Mouse (Mus musculus): ENCODE measurements around the gene Ephb1. TPM values are rescaled to one million over a fixed set of nuclear protein-coding genes. Genes with fewer than 3 reads are reported as not detected.

Ephb1 gene
- polyA plus RNA-seq, 1 experiment from 2014 or later, result 6.6 TPM

- Histone ChIP-seq H3K9me3 (no peaks in the 10 kb centered on the region), H3K4me3 (replicated peaks) (no peak overlapping the region), H3K4me2 (replicated peaks) (no peak overlapping the region), H3K9ac (no peak overlapping the region), H3K27ac (no peak overlapping the region), H3K4me1 (replicated peaks) (peaks cover 9% of the 10 kb centered on the region; the same call in 1 of the 2 replicates), H3K36me3 (no peaks in the 10 kb centered on the region), H3K27me3 (replicated peaks) (peaks cover 72% of the 10 kb centered on the region)
- WGBS, result 78% methylated on average over 6 of the region's 6 CpGs
- ATAC-seq, result no peak
Observed at GRCm38 (mm10) chr9:102350696-102351095, 3.8 kb downstream of the Ephb1 start.

- Histone ChIP-seq H3K9ac (no peak overlapping the region), H3K4me3 (replicated peaks) (no peak overlapping the region), H3K4me1 (replicated peaks) (peaks cover 9% of the 10 kb centered on the region; the same call in 1 of the 2 replicates), H3K27me3 (replicated peaks) (peaks cover 65% of the 10 kb centered on the region), H3K27ac (no peak overlapping the region), H3K9me3 (no peaks in the 10 kb centered on the region), H3K36me3 (no peaks in the 10 kb centered on the region), H3K4me2 (replicated peaks) (no peak overlapping the region)
- ATAC-seq, result no peak
- WGBS, result 86% methylated on average over 6 of the region's 6 CpGs
Observed at GRCm38 (mm10) chr9:102350076-102350475, 4.4 kb downstream of the Ephb1 start.

GRCm38 (mm10) chr9:102346801-102347200 is 7.7 kb downstream of the Ephb1 start:
- H3K4me2 ChIP-seq (replicated peaks), result no peak overlapping the region
- no peaks in the 10 kb centered on the region for H3K36me3 ChIP-seq
- 92% methylated on average over 3 of the region's 3 CpGs for WGBS
- no peak overlapping the region for H3K4me3 ChIP-seq (replicated peaks)
- H3K9me3 ChIP-seq, result no peaks in the 10 kb centered on the region
- ATAC-seq, result no peak
- H3K27me3 ChIP-seq (replicated peaks), result peaks cover 36% of the 10 kb centered on the region
- H3K27ac ChIP-seq, result no peak overlapping the region
- no peaks in the 10 kb centered on the region for H3K4me1 ChIP-seq (replicated peaks)
- H3K9ac ChIP-seq, result no peak overlapping the region

GRCm38 (mm10) chr9:102345474-102345873 is 9.0 kb downstream of the Ephb1 start:
- H3K4me3 ChIP-seq (replicated peaks), result no peak overlapping the region
- H3K9ac ChIP-seq, result no peak overlapping the region
- H3K4me2 ChIP-seq (replicated peaks), result no peak overlapping the region
- no peak for ATAC-seq
- H3K27ac ChIP-seq, result no peak overlapping the region
- H3K9me3 ChIP-seq, result no peaks in the 10 kb centered on the region
- H3K27me3 ChIP-seq (replicated peaks), result peaks cover 29% of the 10 kb centered on the region
- no peaks in the 10 kb centered on the region for H3K36me3 ChIP-seq
- H3K4me1 ChIP-seq (replicated peaks), result no peaks in the 10 kb centered on the region
- 62% methylated on average over 6 of the region's 6 CpGs for WGBS

GRCm38 (mm10) chr9:102345047-102345446 is 9.4 kb downstream of the Ephb1 start:
- Histone ChIP-seq H3K4me1 (replicated peaks) (no peaks in the 10 kb centered on the region), H3K36me3 (no peaks in the 10 kb centered on the region), H3K27ac (no peak overlapping the region), H3K9ac (no peak overlapping the region), H3K4me2 (replicated peaks) (no peak overlapping the region), H3K4me3 (replicated peaks) (no peak overlapping the region), H3K27me3 (replicated peaks) (peaks cover 24% of the 10 kb centered on the region), H3K9me3 (no peaks in the 10 kb centered on the region)
- no peak for ATAC-seq
- whole genome bisulfite sequencing, result 80% methylated on average over 9 of the region's 9 CpGs

GRCm38 (mm10) chr9:102344086-102344930 is 10.2 kb downstream of the Ephb1 start:
- Histone ChIP-seq H3K4me1 (replicated peaks) (no peaks in the 10 kb centered on the region), H3K27me3 (replicated peaks) (peaks cover 17% of the 10 kb centered on the region; the same call in 1 of the 2 replicates), H3K9ac (no peak overlapping the region), H3K36me3 (no peaks in the 10 kb centered on the region), H3K27ac (no peak overlapping the region), H3K4me2 (replicated peaks) (no peak overlapping the region), H3K4me3 (replicated peaks) (no peak overlapping the region), H3K9me3 (no peaks in the 10 kb centered on the region)
- 72% methylated on average over 10 of the region's 10 CpGs for WGBS
- ATAC-seq, result no peak

GRCm38 (mm10) chr9:102343061-102343460 is 11.4 kb downstream of the Ephb1 start:
- Histone ChIP-seq H3K4me2 (replicated peaks) (no peak overlapping the region), H3K4me1 (replicated peaks) (no peaks in the 10 kb centered on the region), H3K9ac (no peak overlapping the region), H3K9me3 (no peaks in the 10 kb centered on the region), H3K4me3 (replicated peaks) (no peak overlapping the region), H3K27me3 (replicated peaks) (0 out of 2 replicates have a peak, but pooled peaks cover 6% of the 10 kb centered on the region), H3K27ac (no peak overlapping the region), H3K36me3 (no peaks in the 10 kb centered on the region)
- WGBS, result 88% methylated on average over 9 of the region's 9 CpGs
- no peak for ATAC-seq

- no peak overlapping the region for H3K9ac ChIP-seq
- H3K4me1 ChIP-seq (replicated peaks), result no peaks in the 10 kb centered on the region
- ATAC-seq, result no peak
- no peaks in the 10 kb centered on the region for H3K9me3 ChIP-seq
- H3K4me2 ChIP-seq (replicated peaks), result no peak overlapping the region
- no peaks in the 10 kb centered on the region for H3K27me3 ChIP-seq (replicated peaks)
- no peak overlapping the region for H3K27ac ChIP-seq
- 54% methylated on average over 3 of the region's 3 CpGs for WGBS
- H3K36me3 ChIP-seq, result no peaks in the 10 kb centered on the region
- H3K4me3 ChIP-seq (replicated peaks), result no peak overlapping the region
Observed at GRCm38 (mm10) chr9:102342026-102342425, 12.5 kb downstream of the Ephb1 start.

- no peaks in the 10 kb centered on the region for H3K4me1 ChIP-seq (replicated peaks)
- no peaks in the 10 kb centered on the region for H3K36me3 ChIP-seq
- no peak overlapping the region for H3K4me2 ChIP-seq (replicated peaks)
- no peak overlapping the region for H3K4me3 ChIP-seq (replicated peaks)
- no peak for ATAC-seq
- no peak overlapping the region for H3K9ac ChIP-seq
- H3K9me3 ChIP-seq, result no peaks in the 10 kb centered on the region
- WGBS, result 86% methylated on average over 19 of the region's 19 CpGs
- H3K27ac ChIP-seq, result no peak overlapping the region
- no peaks in the 10 kb centered on the region for H3K27me3 ChIP-seq (replicated peaks)
Observed at GRCm38 (mm10) chr9:102340768-102341167, 13.7 kb downstream of the Ephb1 start.

GRCm38 (mm10) chr9:102335571-102336282 is 18.8 kb downstream of the Ephb1 start:
- no peak for ATAC-seq
- Histone ChIP-seq H3K4me2 (replicated peaks) (no peak overlapping the region), H3K4me1 (replicated peaks) (no peaks in the 10 kb centered on the region), H3K27me3 (replicated peaks) (no peaks in the 10 kb centered on the region), H3K9ac (no peak overlapping the region), H3K4me3 (replicated peaks) (no peak overlapping the region), H3K9me3 (no peaks in the 10 kb centered on the region), H3K36me3 (no peaks in the 10 kb centered on the region), H3K27ac (no peak overlapping the region)
- WGBS, result 75% methylated on average over 11 of the region's 11 CpGs

GRCm38 (mm10) chr9:102330266-102331060 is 24.0 kb downstream of the Ephb1 start:
- ATAC-seq, result no peak
- H3K9me3 ChIP-seq, result no peaks in the 10 kb centered on the region
- no peak overlapping the region for H3K27ac ChIP-seq
- no peaks in the 10 kb centered on the region for H3K36me3 ChIP-seq
- no peak overlapping the region for H3K9ac ChIP-seq
- H3K4me2 ChIP-seq (replicated peaks), result no peak overlapping the region
- H3K4me3 ChIP-seq (replicated peaks), result no peak overlapping the region
- H3K4me1 ChIP-seq (replicated peaks), result no peaks in the 10 kb centered on the region
- no peaks in the 10 kb centered on the region for H3K27me3 ChIP-seq (replicated peaks)
- WGBS, result 92% methylated on average over 16 of the region's 16 CpGs

- WGBS, result 78% methylated on average over 4 of the region's 4 CpGs
Observed at GRCm38 (mm10) chr9:102327625-102328150, 26.8 kb downstream of the Ephb1 start.

More at GRCm38 (mm10) chr9:102327625-102328150, 26.8 kb downstream of the Ephb1 start:
- H3K27me3 ChIP-seq (replicated peaks), result no peaks in the 10 kb centered on the region
- H3K27ac ChIP-seq, result no peak overlapping the region
- no peak for ATAC-seq
- H3K9ac ChIP-seq, result no peak overlapping the region
- H3K4me2 ChIP-seq (replicated peaks), result no peak overlapping the region
- H3K4me3 ChIP-seq (replicated peaks), result no peak overlapping the region
- H3K4me1 ChIP-seq (replicated peaks), result no peaks in the 10 kb centered on the region
- no peaks in the 10 kb centered on the region for H3K36me3 ChIP-seq
- no peaks in the 10 kb centered on the region for H3K9me3 ChIP-seq
